Mouse (Mus musculus): Measurements from ENCODE around the gene Ank3.

Gene Ank3

GRCm38 (mm10) chr10:69845749-69846148, 447.2 kb downstream of the Ank3 start:
- CTCF ChIA-PET: no interaction called here

- CTCF ChIA-PET: no interaction called here
These were observed 454.0 kb downstream of the Ank3 start for GRCm38 (mm10) chr10:69852366-69853091.

GRCm38 (mm10) chr10:69854587-69855185, 456.1 kb downstream of the Ank3 start:
- CTCF ChIA-PET: no interaction called here

- CTCF ChIA-PET: no interaction called here
These were observed 459.4 kb downstream of the Ank3 start for GRCm38 (mm10) chr10:69858011-69858410.

- CTCF ChIA-PET: no interaction called here
These were observed 460.5 kb downstream of the Ank3 start for GRCm38 (mm10) chr10:69858897-69859605.

GRCm38 (mm10) chr10:69859848-69860479, 461.4 kb downstream of the Ank3 start:
- CTCF ChIA-PET: no interaction called here

GRCm38 (mm10) chr10:69862829-69863228, 464.3 kb downstream of the Ank3 start:
- CTCF ChIA-PET: no interaction called here

GRCm38 (mm10) chr10:69870348-69870747, 471.8 kb downstream of the Ank3 start:
- CTCF ChIA-PET: no interaction called here

- CTCF ChIA-PET: no interaction called here
These were observed 472.4 kb downstream of the Ank3 start for GRCm38 (mm10) chr10:69870947-69871346.

GRCm38 (mm10) chr10:69872182-69872741, 473.7 kb downstream of the Ank3 start:
- CTCF ChIA-PET: no interaction called here

- CTCF ChIA-PET: no interaction called here
These were observed 474.3 kb downstream of the Ank3 start for GRCm38 (mm10) chr10:69872892-69873291.

GRCm38 (mm10) chr10:69874806-69875205, 476.2 kb downstream of the Ank3 start:
- CTCF ChIA-PET: no interaction called here

GRCm38 (mm10) chr10:69883935-69884680, 485.5 kb downstream of the Ank3 start:
- CTCF ChIA-PET: no interaction called here

GRCm38 (mm10) chr10:69888399-69888798, 489.8 kb downstream of the Ank3 start:
- CTCF ChIA-PET: no interaction called here

- CTCF ChIA-PET: interaction anchor here (0.7 kb wide), 1 partner anchor 1031 kb away, joined by 3 read pairs; no protein-coding TSS in a partner anchor
These were observed 491.2 kb downstream of the Ank3 start for GRCm38 (mm10) chr10:69889779-69890178.

GRCm38 (mm10) chr10:69890389-69890985, 491.9 kb downstream of the Ank3 start:
- CTCF ChIA-PET: no interaction called here

- CTCF ChIA-PET: no interaction called here
These were observed 493.6 kb downstream of the Ank3 start for GRCm38 (mm10) chr10:69892162-69892561.

- CTCF ChIA-PET: no interaction called here
These were observed 497.0 kb downstream of the Ank3 start for GRCm38 (mm10) chr10:69895606-69896005.

GRCm38 (mm10) chr10:69897927-69898326, 499.4 kb downstream of the Ank3 start:
- CTCF ChIA-PET: no interaction called here

- CTCF ChIA-PET: no interaction called here
These were observed 500.2 kb downstream of the Ank3 start for GRCm38 (mm10) chr10:69898821-69899220.

GRCm38 (mm10) chr10:69899788-69900187, 501.2 kb downstream of the Ank3 start:
- CTCF ChIA-PET: no interaction called here
